Mouse (Mus musculus): ENCODE results near the gene Dhrs9. TPM values are rescaled to one million over a fixed set of nuclear protein-coding genes. Genes with fewer than 3 reads are reported as not detected.

Gene Dhrs9
- polyA plus RNA-seq, 1 experiment = 0.22 TPM

GRCm38 (mm10) chr2:69376780-69377179 is 3.5 kb upstream of the Dhrs9 start:
- TF ChIP-seq CTCF (IDR thresholded peaks at IDR 0.05; ENCODE audit: borderline replicate concordance, control insufficient read depth, extremely low read depth, insufficient read depth, low read length, poor library complexity) (no peak), POLR2A (IDR thresholded peaks at IDR 0.05; ENCODE audit: control insufficient read depth, extremely low read depth, insufficient read depth, low read length, poor library complexity) (no peak)

GRCm38 (mm10) chr2:69379801-69380200 is 444 bp upstream of the Dhrs9 start:
- WGBS = 25% methylated on average over 1 of the region's 1 CpGs
- Histone ChIP-seq H3K4me1 (replicated peaks; ENCODE audit: control insufficient read depth, insufficient read depth, low read length) (0 out of 2 replicates have a peak, but pooled peaks cover 2% of the 10 kb centered on the region), H3K4me3 (ENCODE audit: control insufficient read depth, insufficient read depth, low read length) (no peak overlapping the region), H3K27ac (ENCODE audit: control insufficient read depth, insufficient read depth, low read length) (no peak overlapping the region), H3K27me3 (ENCODE audit: control insufficient read depth, insufficient read depth, low read length) (no peaks in the 10 kb centered on the region), H3K36me3 (ENCODE audit: control insufficient read depth, insufficient read depth, low read length) (no peaks in the 10 kb centered on the region)
- DNase-seq = no peak
- no peak for TF ChIP-seq POLR2A (IDR thresholded peaks at IDR 0.05; ENCODE audit: control insufficient read depth, extremely low read depth, insufficient read depth, low read length, poor library complexity)

More at GRCm38 (mm10) chr2:69376780-69377179, 3.5 kb upstream of the Dhrs9 start:
- Histone ChIP-seq H3K27me3 (ENCODE audit: control insufficient read depth, insufficient read depth, low read length) (no peaks in the 10 kb centered on the region), H3K27ac (ENCODE audit: control insufficient read depth, insufficient read depth, low read length) (no peak overlapping the region), H3K4me1 (replicated peaks; ENCODE audit: control insufficient read depth, insufficient read depth, low read length) (0 out of 2 replicates have a peak, but pooled peaks cover 2% of the 10 kb centered on the region), H3K36me3 (ENCODE audit: control insufficient read depth, insufficient read depth, low read length) (no peaks in the 10 kb centered on the region), H3K4me3 (ENCODE audit: control insufficient read depth, insufficient read depth, low read length) (no peak overlapping the region)
- WGBS = 94% methylated on average over 2 of the region's 2 CpGs
- no peak for DNase-seq

- Histone ChIP-seq H3K4me1 (replicated peaks; ENCODE audit: control insufficient read depth, insufficient read depth, low read length) (0 out of 2 replicates have a peak, but pooled peaks cover 2% of the 10 kb centered on the region), H3K27ac (ENCODE audit: control insufficient read depth, insufficient read depth, low read length) (no peak overlapping the region), H3K4me3 (ENCODE audit: control insufficient read depth, insufficient read depth, low read length) (no peak overlapping the region), H3K27me3 (ENCODE audit: control insufficient read depth, insufficient read depth, low read length) (no peaks in the 10 kb centered on the region), H3K36me3 (ENCODE audit: control insufficient read depth, insufficient read depth, low read length) (no peaks in the 10 kb centered on the region)
- TF ChIP-seq CTCF (IDR thresholded peaks at IDR 0.05; ENCODE audit: borderline replicate concordance, control insufficient read depth, extremely low read depth, insufficient read depth, low read length, poor library complexity) = no peak
- TF ChIP-seq POLR2A (IDR thresholded peaks at IDR 0.05; ENCODE audit: control insufficient read depth, extremely low read depth, insufficient read depth, low read length, poor library complexity) = no peak
- 27% methylated on average over 8 of the region's 8 CpGs for WGBS
- no peak for DNase-seq
Observed at GRCm38 (mm10) chr2:69381740-69382139, 1.5 kb downstream of the Dhrs9 start.

- DNase-seq = no peak
- Histone ChIP-seq H3K27me3 (ENCODE audit: control insufficient read depth, insufficient read depth, low read length) (no peaks in the 10 kb centered on the region), H3K36me3 (ENCODE audit: control insufficient read depth, insufficient read depth, low read length) (no peaks in the 10 kb centered on the region), H3K27ac (ENCODE audit: control insufficient read depth, insufficient read depth, low read length) (no peak overlapping the region), H3K4me3 (ENCODE audit: control insufficient read depth, insufficient read depth, low read length) (no peak overlapping the region), H3K4me1 (replicated peaks; ENCODE audit: control insufficient read depth, insufficient read depth, low read length) (0 out of 2 replicates have a peak, but pooled peaks cover 2% of the 10 kb centered on the region)
- 27% methylated on average over 5 of the region's 5 CpGs for WGBS
- TF ChIP-seq POLR2A (IDR thresholded peaks at IDR 0.05; ENCODE audit: control insufficient read depth, extremely low read depth, insufficient read depth, low read length, poor library complexity) = no peak
- TF ChIP-seq CTCF (IDR thresholded peaks at IDR 0.05; ENCODE audit: borderline replicate concordance, control insufficient read depth, extremely low read depth, insufficient read depth, low read length, poor library complexity) = no peak
Observed at GRCm38 (mm10) chr2:69382838-69383237, 2.6 kb downstream of the Dhrs9 start.

GRCm38 (mm10) chr2:69386118-69386871 is 6.0 kb downstream of the Dhrs9 start:
- no peak overlapping the region for H3K27ac ChIP-seq (ENCODE audit: control insufficient read depth, insufficient read depth, low read length)
- 89% methylated on average over 3 of the region's 3 CpGs for WGBS

GRCm38 (mm10) chr2:69393947-69394346 is 13.7 kb downstream of the Dhrs9 start:
- WGBS = 52% methylated on average over 2 of the region's 2 CpGs
- no peak for DNase-seq
- no peaks in the 10 kb centered on the region for H3K27me3 ChIP-seq (ENCODE audit: control insufficient read depth, insufficient read depth, low read length)
- no peaks in the 10 kb centered on the region for H3K36me3 ChIP-seq (ENCODE audit: control insufficient read depth, insufficient read depth, low read length)
- no peak overlapping the region for H3K4me3 ChIP-seq (ENCODE audit: control insufficient read depth, insufficient read depth, low read length)
- H3K4me1 ChIP-seq (replicated peaks; ENCODE audit: control insufficient read depth, insufficient read depth, low read length) = no peaks in the 10 kb centered on the region
- no peak overlapping the region for H3K27ac ChIP-seq (ENCODE audit: control insufficient read depth, insufficient read depth, low read length)
- TF ChIP-seq CTCF (IDR thresholded peaks at IDR 0.05; ENCODE audit: borderline replicate concordance, control insufficient read depth, extremely low read depth, insufficient read depth, low read length, poor library complexity) = no peak
- TF ChIP-seq POLR2A (IDR thresholded peaks at IDR 0.05; ENCODE audit: control insufficient read depth, extremely low read depth, insufficient read depth, low read length, poor library complexity) = no peak

More at GRCm38 (mm10) chr2:69386118-69386871, 6.0 kb downstream of the Dhrs9 start:
- no peaks in the 10 kb centered on the region for H3K36me3 ChIP-seq (ENCODE audit: control insufficient read depth, insufficient read depth, low read length)
- TF ChIP-seq POLR2A (IDR thresholded peaks at IDR 0.05; ENCODE audit: control insufficient read depth, extremely low read depth, insufficient read depth, low read length, poor library complexity) (no peak), CTCF (IDR thresholded peaks at IDR 0.05; ENCODE audit: borderline replicate concordance, control insufficient read depth, extremely low read depth, insufficient read depth, low read length, poor library complexity) (no peak)
- no peaks in the 10 kb centered on the region for H3K27me3 ChIP-seq (ENCODE audit: control insufficient read depth, insufficient read depth, low read length)
- H3K4me3 ChIP-seq (ENCODE audit: control insufficient read depth, insufficient read depth, low read length) = no peak overlapping the region
- no peaks in the 10 kb centered on the region for H3K4me1 ChIP-seq (replicated peaks; ENCODE audit: control insufficient read depth, insufficient read depth, low read length)
- DNase-seq = no peak

Measured in thymus, adult 2 months (tissue).